Mouse (Mus musculus) heart, postnatal 36 days (tissue): ENCODE measurements around the gene Fam213b. TPM values are rescaled to one million over a fixed set of nuclear protein-coding genes. Genes with fewer than 3 reads are reported as not detected.

Experiments used
- DNase-seq, 2 experiments: peaks; one replicate each; pipeline ENCODE4 v3.0.0; 2021 to 2022
- intact Hi-C: fragments of 180-260 bp; cut with DNase I; formaldehyde crosslinking; loops from one replicate; pipeline ENCODE4 v1.15.1; 2025
- total RNA-seq, 2 experiments: library from RNA; stranded (reverse); gene quantifications; 2 replicates each; pipeline ENCODE4 v1.2.3; 2021

Fam213b gene
- 10 to 100 TPM; 80.9 to 83.5 TPM for total RNA-seq

- intact Hi-C loops, result no loop called here
- DNase-seq, result peak; percentile 72 to 74
These were observed at the start of gene Fam213b for GRCm38 (mm10) chr4:154898506-154899446. Gene Fam213b, minus strand, starts transcription at chr4:154899135.

- intact Hi-C loops, result no loop called here
- no peak for DNase-seq
These were observed 49.4 kb upstream of the Fam213b start for GRCm38 (mm10) chr4:154948066-154948939.

- intact Hi-C loops, result no loop called here
- DNase-seq, result peak; percentile 47 to 55
These were observed 47.4 kb upstream of the Fam213b start for GRCm38 (mm10) chr4:154946319-154946718.

GRCm38 (mm10) chr4:154944121-154944590 lies 45.2 kb upstream of the Fam213b start:
- intact Hi-C loops, result loop anchor here (1.0 to 2.0 kb wide), 4 partner anchors 17 to 67 kb away; no protein-coding TSS in a partner anchor
- peak; percentile 72 to 74 for DNase-seq

- DNase-seq, result no peak
- intact Hi-C loops, result loop anchor here (1.0 to 2.0 kb wide), 4 partner anchors 16 to 67 kb away; no protein-coding TSS in a partner anchor
These were observed 44.5 kb upstream of the Fam213b start for GRCm38 (mm10) chr4:154943323-154944039.

GRCm38 (mm10) chr4:154942632-154943322 lies 43.8 kb upstream of the Fam213b start:
- DNase-seq, result no peak
- intact Hi-C loops, result no loop called here

- DNase-seq, result no peak
- intact Hi-C loops, result no loop called here
These were observed 42.9 kb upstream of the Fam213b start for GRCm38 (mm10) chr4:154941831-154942230.

GRCm38 (mm10) chr4:154940156-154940555 lies 41.2 kb upstream of the Fam213b start:
- no peak for DNase-seq
- intact Hi-C loops, result no loop called here

- intact Hi-C loops, result no loop called here
- no peak for DNase-seq
These were observed 38.8 kb upstream of the Fam213b start for GRCm38 (mm10) chr4:154937746-154938145.

- DNase-seq, result no peak
- intact Hi-C loops, result no loop called here
These were observed 37.8 kb upstream of the Fam213b start for GRCm38 (mm10) chr4:154936542-154937255.

- no peak for DNase-seq
These were observed 36.9 kb upstream of the Fam213b start for GRCm38 (mm10) chr4:154935788-154936187.

GRCm38 (mm10) chr4:154934800-154935199 lies 35.9 kb upstream of the Fam213b start:
- no peak for DNase-seq
- intact Hi-C loops, result no loop called here

More at GRCm38 (mm10) chr4:154935788-154936187, 36.9 kb upstream of the Fam213b start:
- intact Hi-C loops, result no loop called here

GRCm38 (mm10) chr4:154933306-154933907 lies 34.5 kb upstream of the Fam213b start:
- intact Hi-C loops, result no loop called here
- no peak for DNase-seq

- DNase-seq, result peak; percentile 41 to 44
- intact Hi-C loops, result no loop called here
These were observed 30.2 kb upstream of the Fam213b start for GRCm38 (mm10) chr4:154929088-154929660.

- DNase-seq, result no peak
- intact Hi-C loops, result no loop called here
These were observed 29.6 kb upstream of the Fam213b start, which contains the start of gene Tnfrsf14 for GRCm38 (mm10) chr4:154928395-154929087. Gene Tnfrsf14, minus strand, starts transcription at chr4:154928563.

- intact Hi-C loops, result loop anchor here (1.0 kb wide), 1 partner anchor 16 kb away; no protein-coding TSS in a partner anchor
- DNase-seq, result peak; percentile 57 to 72
These were observed 29.0 kb upstream of the Fam213b start for GRCm38 (mm10) chr4:154927899-154928337.
